Mouse (Mus musculus) R1 (cell line): ENCODE measurements around the gene Fancd2.

Experiments
- DNase-seq: peaks from one replicate; pipeline ENCODE4 v3.0.0-alpha.2; 2018; ENCODE audit warnings: low read depth, low spot score

The Fancd2 gene

DNA sequence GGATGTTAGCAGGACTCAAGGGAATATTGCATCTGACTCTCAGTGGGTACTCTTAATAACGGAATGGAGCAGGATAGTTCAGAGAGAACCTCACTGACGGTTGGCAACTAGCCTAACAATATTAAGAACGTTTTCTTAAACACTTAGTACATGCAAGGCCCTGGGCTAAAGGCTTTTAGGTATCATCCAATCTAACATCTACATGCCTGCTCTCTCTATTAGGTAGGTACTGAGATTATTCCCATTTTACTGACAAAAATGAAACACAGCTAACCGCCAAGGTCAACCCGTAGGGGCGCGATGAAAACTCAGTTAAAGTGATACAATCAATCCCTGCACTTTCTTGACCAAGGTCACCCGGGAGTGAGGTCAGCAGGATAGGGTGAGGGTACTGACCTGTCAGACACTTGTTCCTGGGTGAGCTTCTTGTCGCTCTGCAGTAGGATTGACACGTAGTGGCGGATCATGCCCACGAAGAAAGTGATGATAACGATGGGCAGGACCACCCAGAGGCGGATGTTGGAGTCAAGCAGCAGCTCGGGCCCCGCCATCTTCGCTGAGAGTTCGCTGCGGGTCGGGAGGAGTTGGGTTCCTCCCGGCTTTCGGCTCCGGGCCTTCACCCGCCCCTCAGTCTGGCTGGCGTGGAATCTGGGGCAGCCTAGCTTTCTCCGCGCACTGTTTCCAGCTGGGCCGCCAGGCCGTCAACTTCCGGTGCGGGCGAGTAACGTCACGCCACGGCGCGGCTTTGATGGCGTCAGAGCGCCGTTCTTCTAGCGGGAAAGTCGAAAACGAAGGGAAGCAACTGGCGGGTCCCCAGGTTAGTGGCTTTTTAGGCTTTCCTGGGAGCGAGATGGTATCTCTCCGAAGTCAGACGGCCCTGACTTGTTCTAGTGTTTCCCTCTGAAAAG is at the start of gene Fancd2, which contains the start of gene Emc3:
TSS of gene Fancd2 (plus strand) at position 751 of the 908 bp plus-strand sequence.
TSS of gene Emc3 (minus strand) at position 721 of the 908 bp plus-strand sequence.
- DNase-seq, result peak; percentile 92

DNA sequence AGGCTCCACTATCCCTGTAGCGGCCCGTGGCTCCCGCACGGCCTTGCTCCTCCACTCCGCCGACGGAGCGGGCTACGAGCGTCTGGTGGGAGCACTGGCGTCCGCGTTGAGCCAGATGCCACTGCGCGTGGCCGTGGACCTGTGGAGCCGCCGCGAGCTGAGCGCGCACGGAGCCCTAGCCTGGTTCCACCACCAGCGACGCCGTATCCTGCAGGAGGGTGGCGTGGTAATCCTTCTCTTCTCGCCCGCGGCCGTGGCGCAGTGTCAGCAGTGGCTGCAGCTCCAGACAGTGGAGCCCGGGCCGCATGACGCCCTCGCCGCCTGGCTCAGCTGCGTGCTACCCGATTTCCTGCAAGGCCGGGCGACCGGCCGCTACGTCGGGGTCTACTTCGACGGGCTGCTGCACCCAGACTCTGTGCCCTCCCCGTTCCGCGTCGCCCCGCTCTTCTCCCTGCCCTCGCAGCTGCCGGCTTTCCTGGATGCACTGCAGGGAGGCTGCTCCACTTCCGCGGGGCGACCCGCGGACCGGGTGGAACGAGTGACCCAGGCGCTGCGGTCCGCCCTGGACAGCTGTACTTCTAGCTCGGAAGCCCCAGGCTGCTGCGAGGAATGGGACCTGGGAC is 48.9 kb upstream of the Fancd2 start:
- peak; percentile 76 for DNase-seq

DNA sequence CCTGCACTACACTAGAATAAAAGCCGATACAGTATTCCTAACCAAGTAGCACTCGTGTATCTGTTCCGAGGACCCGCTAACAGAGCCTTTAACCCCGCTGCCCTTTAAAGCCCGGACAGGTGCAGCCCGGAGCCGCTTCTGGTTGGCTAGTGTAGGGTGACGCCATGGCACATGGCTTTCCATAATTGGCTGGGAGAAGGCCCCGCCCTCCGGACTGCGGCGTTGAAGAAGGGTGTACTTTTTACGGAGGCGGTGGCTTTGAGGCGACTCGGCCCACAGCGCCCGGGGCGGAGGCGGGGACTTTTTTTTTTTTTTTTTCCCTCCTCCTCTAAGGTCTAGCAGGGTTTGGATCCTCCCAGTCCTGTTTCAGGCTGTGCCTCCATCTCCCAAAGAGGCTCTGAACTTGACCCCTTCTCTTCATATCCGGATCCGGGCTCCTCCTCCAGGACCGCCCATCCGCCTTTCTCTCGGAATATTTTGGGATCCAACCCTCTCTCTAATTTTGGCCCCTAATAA is 48.3 kb upstream of the Fancd2 start, which contains the start of gene Creld1:
TSS of gene Creld1 (plus strand) at position 198 of the 516 bp plus-strand sequence.
- DNase-seq, result peak; percentile 100

DNA sequence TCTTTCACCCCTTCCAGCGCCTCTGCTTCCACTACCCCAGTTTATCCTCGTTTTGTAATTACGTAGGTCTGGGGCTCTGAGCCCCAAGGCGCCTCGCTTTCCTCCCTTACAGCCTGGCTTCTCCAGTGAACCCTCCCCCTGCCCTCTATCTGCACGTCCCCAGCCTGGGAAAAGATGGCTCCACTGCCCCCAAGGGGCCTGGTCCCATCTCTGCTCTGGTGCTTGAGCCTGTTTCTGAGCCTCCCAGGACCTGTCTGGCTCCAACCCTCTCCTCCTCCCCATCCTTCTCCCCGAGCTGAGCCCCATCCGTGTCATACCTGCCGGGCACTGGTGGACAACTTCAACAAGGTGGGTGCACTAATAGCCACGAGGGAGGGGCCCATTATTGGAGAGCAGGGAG is 47.8 kb upstream of the Fancd2 start:
- peak; percentile 69 for DNase-seq

DNA sequence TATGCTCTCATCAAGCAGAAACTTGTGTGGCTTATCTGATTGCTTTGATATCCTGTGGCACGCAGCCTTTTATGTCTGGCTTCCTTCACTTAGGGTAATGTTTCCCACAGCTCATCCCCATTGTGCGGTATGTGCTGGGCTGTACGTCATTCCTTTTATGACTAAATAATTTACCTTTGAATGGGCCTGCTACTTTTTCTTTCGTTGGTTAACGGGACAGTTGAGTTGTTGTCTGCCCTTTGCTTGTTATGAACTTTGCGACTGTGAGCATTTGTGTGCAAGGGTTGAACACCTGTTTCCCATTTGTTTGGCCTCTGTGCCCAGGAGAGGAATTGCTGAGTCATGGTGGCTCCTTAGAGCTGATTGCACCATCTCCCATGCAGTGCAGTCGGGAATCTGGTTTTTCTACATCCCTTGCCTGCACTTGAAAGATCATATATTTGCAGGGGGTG is 44.3 kb upstream of the Fancd2 start:
- DNase-seq, result peak; percentile 81

DNA sequence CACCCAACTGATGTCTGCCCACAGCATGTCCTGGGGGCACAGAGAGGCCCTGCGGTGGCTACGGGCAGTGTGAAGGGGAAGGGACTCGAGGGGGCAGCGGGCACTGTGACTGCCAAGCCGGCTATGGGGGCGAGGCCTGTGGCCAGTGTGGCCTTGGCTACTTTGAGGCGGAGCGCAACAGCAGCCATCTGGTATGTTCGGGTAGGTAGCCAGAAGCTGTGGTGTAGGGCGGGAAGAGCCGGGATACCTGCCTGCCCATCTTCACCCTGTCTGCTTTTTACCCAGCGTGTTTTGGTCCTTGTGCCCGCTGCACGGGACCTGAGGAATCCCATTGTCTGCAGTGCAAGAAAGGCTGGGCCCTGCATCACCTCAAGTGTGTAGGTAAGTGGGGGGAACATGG is 42.1 kb upstream of the Fancd2 start:
- DNase-seq, result no peak

DNA sequence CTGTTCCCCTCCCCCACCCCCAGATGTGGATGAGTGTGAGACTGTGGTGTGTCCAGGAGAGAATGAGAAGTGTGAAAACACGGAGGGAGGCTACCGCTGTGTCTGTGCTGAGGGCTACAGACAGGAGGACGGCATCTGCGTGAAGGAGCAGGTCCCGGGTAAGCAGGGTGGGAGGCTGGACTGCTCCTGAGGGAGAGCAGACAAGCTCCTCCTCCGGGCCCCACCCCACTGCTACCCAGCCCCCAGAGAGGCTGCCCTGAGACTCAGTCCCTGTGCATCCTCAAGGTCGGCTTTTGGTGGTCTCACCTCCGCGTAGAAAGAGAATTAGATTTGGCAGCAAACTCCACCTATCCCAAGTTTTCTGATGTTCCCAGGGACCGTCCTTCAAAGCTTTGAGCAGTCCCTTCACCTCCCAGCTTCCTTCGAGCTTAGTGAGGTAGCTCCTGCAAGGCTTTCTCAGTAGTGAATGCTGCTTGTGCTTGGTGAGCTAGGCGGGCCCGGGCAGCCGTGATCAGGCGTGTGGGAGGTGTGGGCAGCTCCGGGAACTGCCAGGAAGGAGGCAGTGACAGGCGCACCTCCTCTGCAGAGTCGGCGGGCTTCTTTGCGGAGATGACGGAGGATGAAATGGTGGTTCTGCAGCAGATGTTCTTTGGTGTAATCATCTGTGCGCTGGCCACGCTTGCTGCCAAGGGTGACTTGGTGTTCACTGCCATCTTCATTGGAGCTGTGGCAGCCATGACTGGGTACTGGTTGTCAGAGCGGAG is 39.2 kb upstream of the Fancd2 start:
- DNase-seq, result peak; percentile 62

DNA sequence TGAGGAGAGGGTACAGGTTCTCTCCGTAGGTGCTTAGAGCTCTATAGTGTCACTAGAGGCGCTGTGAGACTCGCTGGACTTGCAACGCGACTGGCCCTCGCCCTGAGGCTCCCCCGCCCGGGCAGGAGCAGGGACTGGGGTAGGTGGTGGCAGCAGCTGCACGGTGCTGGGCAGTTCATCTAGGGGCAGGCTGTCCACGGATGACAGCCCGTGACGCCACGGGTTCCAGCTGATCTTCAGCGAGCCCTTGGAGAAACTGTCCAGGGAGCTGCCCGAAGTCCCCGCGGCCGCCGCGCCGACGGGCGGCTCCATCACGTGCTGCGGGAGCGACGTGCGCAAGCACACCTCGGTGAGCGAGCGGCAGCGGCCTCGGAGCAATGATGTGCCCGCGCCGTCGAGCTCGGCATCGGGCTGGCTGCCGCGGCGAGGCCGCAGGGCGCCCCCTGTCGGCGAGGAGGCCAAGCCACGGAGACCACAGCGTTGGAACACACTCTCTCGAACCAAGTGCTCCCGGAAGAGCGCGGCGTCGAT is 37.2 kb upstream of the Fancd2 start:
- DNase-seq, result peak; percentile 88

DNA sequence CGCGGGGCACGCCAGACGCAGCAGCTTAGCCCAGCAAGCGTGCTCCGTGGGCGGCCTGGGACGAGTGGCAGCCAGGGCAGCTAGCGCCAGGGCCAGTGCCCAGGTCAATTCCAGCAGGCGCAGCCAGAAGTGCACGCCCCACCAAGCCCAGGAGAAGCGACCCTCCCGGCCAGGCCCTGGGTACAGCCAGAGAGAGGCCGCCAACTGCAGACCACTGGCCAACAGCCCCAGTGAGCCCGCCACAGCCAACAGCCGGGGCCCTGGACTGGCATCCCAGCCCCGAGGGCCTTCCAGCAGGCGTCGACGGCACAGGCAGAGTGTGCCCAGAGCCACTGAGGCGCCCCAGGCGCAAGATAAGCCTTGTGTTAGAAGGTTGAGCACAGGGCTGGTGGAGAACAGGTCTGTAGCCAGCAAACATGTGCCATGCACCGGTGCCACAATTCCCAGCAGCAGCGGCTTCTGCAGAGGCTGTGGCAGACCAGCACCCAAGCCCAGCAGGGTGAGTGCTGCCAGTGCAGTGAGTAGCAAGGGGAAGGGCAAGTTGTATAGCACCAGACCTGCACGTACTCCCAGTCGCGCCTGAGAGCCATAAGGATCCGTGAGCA is 36.3 kb upstream of the Fancd2 start:
- no peak for DNase-seq

DNA sequence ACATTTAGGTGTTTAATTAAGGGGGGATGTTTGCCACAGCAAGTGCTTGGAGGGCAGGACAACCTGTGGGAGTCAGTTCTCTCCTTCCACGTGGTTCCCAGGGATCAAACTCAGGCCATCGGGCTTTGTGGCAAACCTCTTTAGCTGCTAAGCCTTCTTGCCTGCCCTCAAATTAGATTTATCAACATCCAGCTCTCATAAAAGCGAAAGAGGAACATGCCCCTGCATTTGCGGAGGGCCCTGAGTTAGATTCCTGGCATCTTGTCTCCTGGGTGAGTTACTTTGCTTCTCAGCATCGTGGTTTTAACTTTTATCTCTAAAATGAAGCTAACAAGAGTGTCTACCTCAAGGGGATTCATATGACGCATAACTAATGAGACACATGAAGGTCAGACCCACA is 32.1 kb upstream of the Fancd2 start:
- DNase-seq, result no peak

DNA sequence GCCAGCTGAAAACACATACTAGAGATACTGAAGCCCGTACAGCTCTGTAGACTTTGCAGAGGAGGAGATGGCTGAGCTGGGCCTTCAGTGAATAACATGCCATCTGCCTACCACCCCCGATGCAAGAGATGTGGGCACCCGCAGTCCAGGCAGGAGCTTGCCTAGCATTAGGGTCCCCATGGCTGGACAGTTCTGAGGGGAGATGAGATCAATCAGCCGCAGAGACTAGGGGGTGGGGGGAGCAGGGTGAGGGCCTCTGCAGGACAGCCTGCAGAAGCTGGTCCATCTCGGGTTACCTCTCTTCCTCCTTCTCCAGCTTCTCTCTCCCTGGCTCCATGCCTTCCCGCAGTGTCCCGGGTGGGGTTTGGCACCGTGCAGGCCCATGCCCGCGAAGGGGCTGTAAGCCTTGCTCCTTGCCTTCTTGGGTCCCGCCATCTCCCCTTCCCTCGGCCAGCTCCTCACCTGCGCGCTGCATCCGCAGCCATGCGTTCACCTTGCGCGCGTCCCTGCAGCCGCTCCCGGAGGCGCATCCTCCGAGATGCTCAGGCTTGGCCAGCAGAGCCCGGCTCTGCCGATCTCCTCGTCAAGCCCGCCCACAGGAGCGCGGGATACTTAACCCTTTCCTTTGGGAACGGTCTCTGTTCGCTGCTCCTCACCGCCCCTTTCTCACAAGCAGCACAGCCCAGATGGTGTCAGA is 29.9 kb upstream of the Fancd2 start, which contains the start of gene Prrt3:
TSS of gene Prrt3 (minus strand) at position 544 of the 697 bp plus-strand sequence.
- peak; percentile 91 for DNase-seq

DNA sequence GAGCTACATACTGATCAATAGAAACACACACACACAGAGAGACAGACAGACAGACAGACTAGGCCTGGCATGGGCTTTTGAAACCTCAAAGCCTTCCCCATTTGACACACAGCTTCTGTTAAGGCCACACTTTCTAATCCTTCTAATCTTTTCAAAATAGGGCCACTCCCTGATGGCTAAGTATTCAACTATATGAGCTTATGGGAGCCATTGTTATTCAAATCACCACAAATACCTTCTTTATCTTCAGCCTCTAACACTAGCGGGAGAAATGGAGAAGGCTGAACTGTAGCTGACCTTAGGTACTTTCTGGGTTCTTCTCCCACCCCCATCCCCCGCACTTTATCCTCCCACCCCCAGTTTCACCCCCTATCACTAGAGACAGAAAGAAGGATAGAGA is 28.7 kb upstream of the Fancd2 start:
- DNase-seq, result peak; percentile 95

DNA sequence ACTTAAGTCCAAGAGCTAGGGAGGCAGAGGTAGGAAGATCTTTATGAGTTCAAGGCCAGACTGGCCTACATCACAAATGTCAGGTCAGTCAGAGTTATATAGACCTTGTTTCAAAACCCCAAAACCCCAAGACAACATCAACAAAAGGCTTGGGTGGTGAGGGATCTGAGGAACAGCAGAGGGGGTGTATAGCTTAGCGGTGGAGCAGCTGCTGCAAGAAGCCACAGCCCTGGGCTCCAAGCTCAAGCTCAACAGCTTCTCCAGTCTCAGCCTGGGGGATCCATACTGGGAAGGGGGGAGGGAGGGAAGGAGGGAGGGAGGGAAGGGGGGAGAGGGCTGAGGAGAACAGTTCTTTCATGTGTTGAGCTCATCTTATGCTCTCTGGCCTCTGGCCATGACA is 25.8 kb upstream of the Fancd2 start:
- DNase-seq, result no peak

DNA sequence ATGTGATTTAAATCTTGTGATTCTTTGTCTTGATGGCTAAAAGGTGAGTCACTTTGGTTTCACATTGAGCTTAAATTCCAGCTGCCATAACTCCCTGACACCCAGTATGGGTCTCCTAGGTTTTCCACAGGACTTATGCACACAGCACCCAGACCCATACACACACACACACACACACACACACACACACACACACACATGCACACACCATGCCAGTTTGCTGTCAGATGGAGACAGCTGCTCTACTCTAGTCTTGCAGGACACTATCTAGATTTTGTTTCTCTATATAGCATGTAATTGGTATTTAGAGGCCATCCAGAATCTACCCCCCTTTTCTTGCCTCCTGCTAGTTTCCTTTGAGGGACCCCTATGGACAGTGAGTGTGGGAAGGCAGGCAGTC is 24.4 kb upstream of the Fancd2 start:
- no peak for DNase-seq

DNA sequence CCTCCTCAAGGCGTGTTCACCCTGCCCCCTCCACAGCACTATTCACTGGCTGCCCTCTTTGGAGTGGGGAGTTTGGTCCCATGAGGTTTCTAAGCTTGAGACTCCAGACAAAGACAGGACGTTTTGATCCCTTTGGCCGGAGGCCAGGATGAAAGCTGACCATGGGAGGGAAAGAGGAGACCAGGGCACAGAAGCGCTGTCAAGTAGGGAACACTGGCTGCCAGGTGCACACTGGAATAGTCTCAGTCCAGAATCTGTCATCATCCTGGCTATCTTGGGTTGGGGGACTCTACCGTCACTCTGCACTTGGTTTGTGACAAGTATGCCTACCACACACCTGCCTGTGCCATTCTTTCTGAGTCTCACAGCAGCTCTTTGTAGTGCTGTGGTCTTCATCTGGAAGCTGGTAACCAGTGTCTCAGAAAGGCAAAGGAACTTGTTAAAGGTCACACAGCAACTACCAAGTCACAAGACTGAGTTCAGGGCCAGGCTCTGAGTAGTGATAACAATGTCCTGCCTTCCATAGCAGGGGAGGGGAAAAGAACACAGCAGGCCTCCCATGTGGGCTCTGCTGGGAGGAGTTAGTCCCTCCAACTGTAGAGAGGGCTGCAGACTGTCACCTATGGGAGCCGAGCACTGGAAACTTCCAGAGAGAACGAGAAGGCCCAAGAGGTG is 23.1 kb upstream of the Fancd2 start:
- DNase-seq, result peak; percentile 41

DNA sequence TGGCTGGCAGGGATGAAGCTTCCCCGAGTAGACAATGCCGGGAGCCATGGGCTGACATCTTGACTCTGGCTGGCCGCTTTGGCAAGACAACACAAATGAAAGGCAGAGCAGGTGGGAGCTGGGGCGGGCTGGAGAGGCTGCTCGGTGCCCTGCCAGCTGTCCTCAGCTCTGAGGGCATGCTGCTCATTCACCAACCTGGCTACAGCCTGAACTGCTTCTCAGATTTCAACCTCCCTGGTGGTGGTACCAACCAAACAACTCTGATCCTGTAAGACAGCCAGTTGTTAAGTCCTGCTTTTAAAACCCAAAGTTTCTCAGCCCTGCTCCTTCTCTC is 22.6 kb upstream of the Fancd2 start:
- DNase-seq, result no peak

DNA sequence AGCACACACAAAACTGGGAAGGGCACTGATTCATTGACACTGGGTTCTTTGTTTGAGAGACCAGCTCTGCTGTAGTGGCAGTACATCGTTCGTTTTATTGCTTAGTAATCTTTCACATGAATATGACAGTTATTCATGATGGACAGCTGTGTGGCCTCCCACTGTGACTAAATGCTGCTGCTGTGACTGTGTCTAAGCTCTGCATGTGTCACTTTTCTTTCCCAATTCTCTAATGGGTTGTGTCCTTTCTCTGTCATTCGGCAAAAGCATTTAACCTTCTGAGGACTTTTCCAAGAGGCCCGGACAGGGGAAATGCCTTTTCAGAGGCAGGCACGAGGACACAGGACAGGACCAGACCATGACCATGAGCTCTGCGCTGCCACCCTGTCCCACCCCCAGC is 17.5 kb upstream of the Fancd2 start:
- no peak for DNase-seq

DNA sequence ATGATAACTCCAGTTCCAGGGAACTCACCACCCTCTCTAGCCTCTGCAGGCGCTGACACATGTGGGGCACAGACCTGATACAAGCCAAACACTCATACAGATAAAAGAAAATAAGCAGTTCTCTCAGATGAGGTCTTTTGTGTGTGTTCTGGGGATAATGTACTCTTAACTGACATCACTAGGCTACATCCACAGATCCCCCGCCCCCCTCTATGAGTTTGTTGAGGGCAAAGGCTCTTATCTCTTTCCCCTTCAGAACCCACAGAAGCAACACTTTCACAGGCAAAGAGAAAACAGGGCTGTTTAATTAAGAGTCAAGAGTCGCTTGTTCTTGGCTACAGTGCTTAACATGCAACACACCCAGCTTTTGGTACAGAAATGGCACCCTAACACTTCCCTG is 16.9 kb upstream of the Fancd2 start:
- no peak for DNase-seq

DNA sequence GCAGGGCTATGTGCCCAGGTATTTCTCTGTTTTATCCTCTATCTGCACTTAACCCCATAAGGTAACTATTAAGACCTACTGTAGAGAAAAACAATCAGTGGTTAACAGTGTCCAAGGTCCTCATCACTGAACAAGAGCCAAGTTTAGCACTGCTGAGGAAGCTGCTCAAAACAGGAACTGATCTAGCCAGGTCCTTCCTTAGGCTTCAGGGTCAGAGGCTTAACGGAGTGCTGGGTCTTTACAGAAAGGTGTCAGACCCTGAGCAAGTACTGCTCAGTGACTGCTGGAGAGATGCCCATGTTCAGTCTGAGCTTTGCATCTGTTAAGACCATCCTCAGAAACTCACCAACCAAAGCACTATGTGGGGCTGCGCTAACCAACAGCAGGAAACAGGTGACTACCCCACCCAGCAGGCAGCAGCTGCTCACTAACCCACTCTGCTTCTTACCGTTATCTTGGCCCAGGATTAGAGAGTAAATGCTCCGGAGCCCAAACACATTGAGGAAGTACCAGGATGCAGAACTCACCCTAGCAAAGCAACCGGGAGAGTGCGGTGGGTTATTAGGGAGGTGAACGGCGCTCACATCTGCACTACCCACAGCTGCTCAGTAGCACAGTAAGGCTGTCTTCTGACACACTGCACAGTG is 13.9 kb upstream of the Fancd2 start:
- no peak for DNase-seq
